Mouse (Mus musculus) lung, postnatal 10 days (tissue): ENCODE measurements around the gene Itpr2.

Experiments
- DNase-seq: peaks from one replicate; pipeline ENCODE4 v3.0.0; 2021

The Itpr2 gene

DNA sequence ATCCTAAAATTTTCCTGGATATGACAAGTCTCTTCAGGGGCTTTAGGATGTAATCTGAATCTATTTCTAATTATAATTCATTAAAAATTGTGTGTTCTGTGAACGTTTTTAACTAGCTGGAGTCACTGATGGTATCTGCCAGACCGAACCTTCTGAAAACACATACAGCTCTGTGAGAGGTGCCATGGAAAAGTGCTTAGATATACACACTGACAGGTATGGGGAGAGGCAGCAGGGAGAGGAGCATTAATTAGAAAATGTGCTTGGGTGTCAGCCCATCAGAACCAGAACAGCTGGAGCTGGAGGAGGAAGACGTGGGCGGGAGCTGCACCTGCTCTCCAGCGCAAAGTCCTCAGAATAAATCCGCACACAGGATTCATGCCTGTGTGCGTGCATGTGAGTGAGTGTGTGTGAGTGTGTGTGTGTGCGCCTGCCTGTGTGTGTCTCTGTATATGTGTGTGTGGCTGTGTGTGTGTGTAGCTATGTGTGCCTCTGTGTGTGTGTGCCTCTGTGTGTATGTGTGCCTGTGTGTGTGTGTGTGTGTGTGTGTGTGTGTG lies 199.4 kb downstream of the Itpr2 start:
- DNase-seq, result no peak

DNA sequence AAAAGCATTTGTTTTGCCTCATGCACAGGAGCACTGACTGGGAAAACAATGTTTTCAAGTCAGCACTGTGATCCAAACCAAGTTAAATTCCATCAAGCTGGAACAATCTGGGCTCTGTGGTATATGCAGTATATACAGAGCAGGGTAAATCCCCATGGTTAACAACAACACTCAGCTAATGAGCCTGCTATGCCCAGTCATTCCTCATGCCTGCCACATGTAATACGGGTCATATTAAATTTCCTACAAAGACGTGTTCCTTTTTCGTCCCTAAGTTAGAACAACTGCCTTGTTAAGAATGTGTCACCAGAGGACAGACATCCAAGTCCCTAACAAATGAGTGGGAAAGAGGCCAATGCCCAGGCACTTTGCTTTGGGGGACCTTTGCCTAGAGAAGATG lies 199.9 kb downstream of the Itpr2 start:
- no peak for DNase-seq

DNA sequence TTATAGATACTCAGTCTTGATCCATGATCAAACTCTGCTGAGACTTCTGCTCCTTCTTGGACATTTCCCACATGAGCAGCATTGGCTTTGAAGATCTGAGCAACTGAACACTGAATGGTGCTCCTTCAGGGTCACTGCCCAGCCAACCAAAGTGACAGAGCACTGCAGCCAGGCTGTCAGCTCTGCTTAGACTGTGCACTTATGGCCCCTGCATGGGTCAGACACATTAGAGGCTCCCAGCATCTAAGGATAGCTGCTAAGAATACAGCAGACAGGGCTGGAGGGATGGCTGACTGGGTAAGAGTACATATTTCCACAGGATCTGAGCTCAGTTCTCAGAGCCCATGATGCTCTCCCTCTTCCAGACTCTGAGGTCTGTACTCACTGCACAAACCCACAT lies 201.1 kb downstream of the Itpr2 start:
- no peak for DNase-seq

GRCm38 (mm10) chr6:146298712-146299111 lies 203.3 kb downstream of the Itpr2 start:
- DNase-seq, result no peak

- DNase-seq, result no peak
Observed at GRCm38 (mm10) chr6:146291036-146291435, 211.0 kb downstream of the Itpr2 start.

- no peak for DNase-seq
Observed at GRCm38 (mm10) chr6:146289801-146290200, 212.2 kb downstream of the Itpr2 start.

GRCm38 (mm10) chr6:146288266-146288665 lies 213.8 kb downstream of the Itpr2 start:
- no peak for DNase-seq

- DNase-seq, result no peak
Observed at GRCm38 (mm10) chr6:146284921-146285565, 217.0 kb downstream of the Itpr2 start.

DNA sequence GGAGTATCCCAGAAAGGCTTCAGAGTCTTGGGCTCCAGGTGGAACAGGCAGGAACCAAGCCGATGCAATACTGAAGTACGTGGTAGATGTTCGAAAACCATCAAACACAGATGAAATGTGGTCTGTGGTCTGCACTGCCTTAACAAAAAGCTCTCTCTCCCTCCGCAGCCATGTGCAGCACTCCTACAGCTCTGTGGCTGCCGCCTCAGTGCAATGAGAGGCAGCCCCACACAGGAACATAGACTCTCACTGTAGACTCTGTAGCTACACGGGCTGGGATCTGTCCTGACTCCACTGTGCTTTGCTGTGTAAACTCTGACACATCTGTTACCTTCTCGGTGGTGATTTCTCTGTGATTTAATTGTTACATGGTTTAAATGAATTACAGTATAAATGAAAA lies 218.0 kb downstream of the Itpr2 start:
- no peak for DNase-seq

DNA sequence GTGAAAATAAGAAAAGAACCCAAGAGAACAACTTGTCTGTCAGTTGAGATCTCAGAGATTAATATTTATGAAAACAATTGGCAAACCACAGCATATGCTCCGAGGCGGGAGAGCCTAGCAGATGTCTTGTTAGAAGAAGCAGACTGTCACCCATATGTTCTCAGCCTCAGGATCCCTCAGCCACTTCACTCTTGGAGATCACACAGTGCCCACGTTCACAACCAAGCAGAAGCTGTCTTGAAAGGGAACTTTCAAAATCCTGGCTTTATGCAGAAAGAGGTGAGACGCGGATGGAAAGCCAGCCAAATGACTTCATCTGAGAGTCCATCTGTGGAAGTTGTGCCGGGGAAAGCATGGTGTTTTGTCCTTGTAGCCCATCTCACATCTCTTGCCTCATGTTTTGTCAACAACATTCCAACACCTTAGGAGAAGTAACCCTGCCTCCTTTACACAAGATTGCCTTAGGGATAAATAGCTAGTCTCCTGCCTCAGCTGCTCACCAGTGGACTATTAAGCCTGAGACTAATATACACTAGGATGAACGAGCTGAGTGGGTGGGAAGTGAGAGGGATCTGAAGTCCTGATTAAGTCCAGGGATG lies 219.9 kb downstream of the Itpr2 start:
- DNase-seq, result no peak

GRCm38 (mm10) chr6:146281176-146281899 lies 220.7 kb downstream of the Itpr2 start:
- DNase-seq, result peak; percentile 33

DNA sequence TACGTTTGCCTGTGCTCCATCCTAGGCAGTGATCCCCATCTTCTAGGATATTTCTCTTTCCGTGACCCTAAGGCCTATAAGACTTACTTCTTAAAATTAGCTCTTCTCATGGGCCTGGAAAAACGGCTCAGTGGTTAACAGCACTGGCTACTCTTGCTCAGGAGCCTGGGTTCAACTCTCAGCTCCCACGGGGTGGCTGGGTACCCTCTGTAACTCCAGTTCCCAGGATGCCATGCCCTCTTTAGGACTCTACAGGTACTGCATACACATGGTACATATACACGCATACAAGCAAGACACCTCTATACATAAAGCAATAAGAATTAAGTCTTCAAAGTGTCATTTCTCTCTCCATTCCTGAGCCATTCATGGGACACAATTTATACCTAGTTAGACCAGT lies 228.8 kb downstream of the Itpr2 start:
- no peak for DNase-seq

- peak; percentile 72 for DNase-seq
Observed at GRCm38 (mm10) chr6:146272253-146273036, 229.6 kb downstream of the Itpr2 start.

- peak; percentile 86 for DNase-seq
Observed at GRCm38 (mm10) chr6:146270776-146271533, 231.1 kb downstream of the Itpr2 start.

DNA sequence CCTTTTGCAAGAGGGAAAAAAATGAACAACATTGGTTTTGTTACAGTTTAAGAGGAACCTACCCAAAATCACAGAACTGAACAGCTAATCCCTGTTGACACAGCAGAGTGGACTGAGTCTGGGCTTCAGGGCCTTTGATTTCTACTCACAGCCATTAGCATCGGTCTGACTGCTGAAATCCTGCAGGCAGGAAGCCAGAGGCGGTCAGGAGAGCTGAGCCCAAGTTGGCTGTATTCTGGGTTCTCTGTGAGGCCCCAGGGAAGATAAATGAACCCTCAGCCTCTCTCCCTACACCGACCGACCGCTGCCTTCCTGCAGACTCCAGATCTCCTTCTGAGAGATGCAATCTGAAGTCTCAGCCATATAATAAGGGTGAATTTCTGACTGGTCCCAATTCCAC lies 231.9 kb downstream of the Itpr2 start:
- peak; percentile 30 for DNase-seq

DNA sequence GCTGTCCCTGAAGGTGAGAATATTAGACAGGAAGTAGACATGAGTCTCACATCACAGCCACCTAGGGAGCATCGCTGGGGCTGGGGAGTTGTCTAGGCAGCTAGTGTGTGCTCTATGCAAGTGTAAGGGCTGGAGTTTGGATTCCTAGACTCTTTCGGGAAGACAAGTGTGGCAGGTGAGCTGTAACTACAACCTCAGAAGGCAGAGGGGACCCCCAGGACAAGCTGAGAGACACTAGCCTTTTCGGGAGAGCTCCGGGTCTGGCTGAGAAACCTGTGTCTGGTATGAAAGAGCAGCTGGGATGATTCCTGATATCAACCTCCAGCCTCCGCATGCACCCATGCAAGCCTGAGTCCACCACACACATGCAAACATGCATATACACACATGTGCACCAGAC lies 232.7 kb downstream of the Itpr2 start:
- no peak for DNase-seq

- no peak for DNase-seq
Observed at GRCm38 (mm10) chr6:146260674-146261376, 241.2 kb downstream of the Itpr2 start.

GRCm38 (mm10) chr6:146258751-146259150 lies 243.3 kb downstream of the Itpr2 start:
- no peak for DNase-seq

DNA sequence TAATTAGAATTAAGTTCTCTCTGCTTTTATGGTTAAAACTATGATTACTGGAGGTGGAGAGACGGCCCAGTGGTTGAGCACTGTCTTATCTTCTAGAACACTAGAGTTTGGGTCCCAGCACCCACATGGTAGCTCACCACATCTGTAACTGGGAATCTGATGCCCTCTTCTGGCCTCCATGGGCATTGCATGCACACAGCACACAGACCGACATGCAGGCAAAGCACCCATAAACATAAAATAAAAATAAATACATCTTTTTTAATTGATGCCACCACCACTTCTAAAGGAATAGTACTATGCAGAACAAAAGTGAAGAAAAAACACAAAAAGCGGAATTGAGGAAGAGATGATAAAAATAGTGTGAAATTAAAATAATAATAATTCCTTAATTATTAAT lies 243.8 kb downstream of the Itpr2 start:
- no peak for DNase-seq

- peak; percentile 41 for DNase-seq
Observed at GRCm38 (mm10) chr6:146256947-146257670, 244.9 kb downstream of the Itpr2 start.

DNA sequence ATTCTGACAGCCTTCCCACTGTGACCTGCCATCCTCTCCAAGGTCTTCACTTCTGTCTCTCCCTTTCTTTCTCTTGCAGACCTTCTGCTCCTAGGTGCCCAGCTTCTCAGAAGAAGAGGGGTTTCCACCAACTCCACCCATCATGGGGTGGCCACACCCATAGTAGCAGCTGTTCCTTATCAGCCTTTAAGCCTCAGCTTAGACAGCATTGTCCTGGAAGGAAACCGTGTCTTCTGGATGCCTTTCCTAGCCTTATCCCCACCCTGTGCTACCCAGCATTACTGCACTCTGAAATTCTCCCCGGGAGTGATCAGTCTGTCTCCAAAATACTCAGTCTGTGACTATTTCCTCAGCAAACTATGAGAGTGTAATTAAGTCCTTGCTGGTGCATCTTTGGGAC lies 245.6 kb downstream of the Itpr2 start:
- DNase-seq, result peak; percentile 14
